Mouse (Mus musculus): ENCODE data around the gene Fbxo21. TPM values are rescaled to one million over a fixed set of nuclear protein-coding genes. Genes with fewer than 3 reads are reported as not detected.

Gene Fbxo21
- polyA plus RNA-seq, 1 experiment from 2014 or later: 61.2 TPM

DNA sequence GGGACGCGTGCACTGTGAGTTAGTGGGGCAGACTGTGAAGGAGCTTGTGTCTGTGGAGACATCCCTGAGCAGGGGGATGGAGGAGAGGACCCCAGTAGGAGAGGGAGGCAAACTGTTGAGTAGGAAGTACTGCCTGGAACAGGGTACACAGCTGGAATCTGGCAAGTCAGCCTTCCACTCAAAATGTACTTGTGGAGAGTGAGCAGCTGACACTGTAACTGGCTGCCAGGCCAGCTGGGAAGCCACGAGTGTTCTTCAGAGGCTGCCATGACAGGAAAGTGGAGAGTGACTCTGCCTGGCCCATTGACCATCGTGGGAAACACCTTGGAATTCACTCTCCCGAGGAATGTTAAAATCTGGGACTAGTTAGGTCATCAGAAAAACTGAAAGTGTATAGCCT, 5.4 kb downstream of the Fbxo21 start:
- Histone ChIP-seq H3K9me3 (no peaks in the 10 kb centered on the region), H3K27me3 (replicated peaks) (no peaks in the 10 kb centered on the region), H3K27ac (no peak overlapping the region), H3K36me3 (peaks cover 35% of the 10 kb centered on the region), H3K4me3 (replicated peaks) (no peak overlapping the region), H3K4me2 (no peak overlapping the region), H3K4me1 (peaks cover 19% of the 10 kb centered on the region), H3K9ac (no peak overlapping the region)
- ATAC-seq (ENCODE audit: insufficient read depth, low FRiP score, low read depth): no peak
- WGBS: 76% methylated on average over 5 of the region's 5 CpGs

DNA sequence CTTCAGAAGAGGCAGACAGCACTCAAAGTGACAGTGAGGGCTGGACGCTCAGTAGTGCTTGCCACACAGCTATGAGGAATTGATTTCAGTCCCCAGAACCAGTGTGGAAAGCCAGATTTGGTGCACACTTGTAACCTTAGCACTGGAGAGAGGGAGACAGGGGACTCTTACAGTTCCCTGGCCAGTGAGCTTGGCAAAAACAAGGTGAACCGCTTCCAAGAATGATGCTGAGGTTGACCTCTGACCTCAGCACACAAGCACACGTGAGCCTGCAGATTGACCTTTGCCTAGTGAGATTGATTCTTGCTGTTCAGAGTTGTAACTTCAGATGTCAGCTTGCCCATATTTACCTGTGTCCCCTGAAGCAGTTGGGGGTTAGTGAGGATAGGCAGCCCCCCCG, 9.8 kb downstream of the Fbxo21 start:
- Histone ChIP-seq H3K9me3 (no peaks in the 10 kb centered on the region), H3K4me1 (0 out of 2 replicates have a peak, but pooled peaks cover under 1% of the 10 kb centered on the region), H3K27ac (no peak overlapping the region), H3K9ac (no peak overlapping the region), H3K4me2 (no peak overlapping the region), H3K36me3 (peaks cover 64% of the 10 kb centered on the region), H3K27me3 (replicated peaks) (no peaks in the 10 kb centered on the region), H3K4me3 (replicated peaks) (no peak overlapping the region)
- WGBS: 50% methylated on average over 4 of the region's 4 CpGs
- no peak for ATAC-seq (ENCODE audit: insufficient read depth, low FRiP score, low read depth)

- Histone ChIP-seq H3K27ac (no peak overlapping the region), H3K4me3 (replicated peaks) (no peak overlapping the region), H3K4me2 (no peak overlapping the region), H3K9ac (no peak overlapping the region), H3K9me3 (no peaks in the 10 kb centered on the region), H3K36me3 (peaks cover 62% of the 10 kb centered on the region), H3K27me3 (replicated peaks) (no peaks in the 10 kb centered on the region), H3K4me1 (no peaks in the 10 kb centered on the region)
- no peak for ATAC-seq (ENCODE audit: insufficient read depth, low FRiP score, low read depth)
- WGBS: 85% methylated on average over 3 of the region's 3 CpGs
Observed at GRCm38 (mm10) chr5:117987891-117988290, 11.4 kb downstream of the Fbxo21 start.

DNA sequence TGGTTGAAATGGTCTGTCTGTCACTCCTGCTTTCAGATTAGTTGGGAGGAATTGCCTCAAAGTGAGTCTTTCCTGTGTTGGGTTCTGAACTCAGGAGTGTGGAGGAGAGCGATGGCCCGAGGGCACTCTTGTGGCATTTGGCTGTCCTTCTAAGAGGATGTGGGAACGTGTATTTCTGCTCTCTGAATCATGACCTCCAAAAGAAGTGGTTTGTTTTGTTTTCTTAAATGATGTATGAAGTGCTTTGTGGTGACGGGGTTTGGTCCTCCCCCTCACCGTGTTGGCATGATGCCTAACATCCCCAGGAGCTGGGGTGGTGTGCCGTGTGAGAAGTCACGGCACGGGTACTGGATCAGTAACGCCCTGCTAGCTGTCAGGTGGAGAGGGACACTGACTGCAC, 11.8 kb downstream of the Fbxo21 start:
- no peak overlapping the region for H3K9ac ChIP-seq
- WGBS: 81% methylated on average over 9 of the region's 9 CpGs
- no peaks in the 10 kb centered on the region for H3K27me3 ChIP-seq (replicated peaks)
- peaks cover 57% of the 10 kb centered on the region for H3K36me3 ChIP-seq
- ATAC-seq (ENCODE audit: insufficient read depth, low FRiP score, low read depth): no peak
- H3K27ac ChIP-seq: no peak overlapping the region
- no peaks in the 10 kb centered on the region for H3K4me1 ChIP-seq
- no peaks in the 10 kb centered on the region for H3K9me3 ChIP-seq
- no peak overlapping the region for H3K4me2 ChIP-seq
- H3K4me3 ChIP-seq (replicated peaks): no peak overlapping the region

GRCm38 (mm10) chr5:117989773-117990172, 13.2 kb downstream of the Fbxo21 start:
- Histone ChIP-seq H3K4me2 (no peak overlapping the region), H3K36me3 (peaks cover 68% of the 10 kb centered on the region), H3K9me3 (no peaks in the 10 kb centered on the region), H3K4me3 (replicated peaks) (no peak overlapping the region), H3K27me3 (replicated peaks) (no peaks in the 10 kb centered on the region), H3K9ac (no peak overlapping the region), H3K4me1 (no peaks in the 10 kb centered on the region), H3K27ac (no peak overlapping the region)
- whole genome bisulfite sequencing: 91% methylated on average over 6 of the region's 6 CpGs
- no peak for ATAC-seq (ENCODE audit: insufficient read depth, low FRiP score, low read depth)

DNA sequence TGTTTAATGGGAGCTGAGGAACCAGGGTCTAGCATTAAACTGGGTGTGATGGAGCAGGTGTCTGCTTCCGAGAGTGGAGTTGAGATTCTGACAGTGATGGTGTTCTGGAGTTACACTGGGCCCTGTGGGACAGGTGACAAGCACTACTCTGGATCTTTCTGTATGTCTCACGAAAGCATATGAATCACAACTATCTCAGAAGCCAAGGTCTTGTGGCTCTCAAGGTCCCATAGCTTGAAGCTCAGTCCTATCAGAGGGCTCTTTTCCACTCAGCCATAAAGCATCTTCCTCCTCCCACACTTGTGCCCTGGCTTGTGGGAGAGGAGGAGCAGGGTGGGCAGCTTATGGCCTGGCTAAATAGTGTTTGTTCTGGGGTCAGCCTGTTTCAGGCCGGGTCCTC, 14.4 kb downstream of the Fbxo21 start:
- no peak for ATAC-seq (ENCODE audit: insufficient read depth, low FRiP score, low read depth)
- WGBS: 80% methylated on average over 3 of the region's 3 CpGs
- H3K9ac ChIP-seq: no peak overlapping the region
- H3K9me3 ChIP-seq: no peaks in the 10 kb centered on the region
- H3K27me3 ChIP-seq (replicated peaks): no peaks in the 10 kb centered on the region
- peaks cover 73% of the 10 kb centered on the region for H3K36me3 ChIP-seq
- H3K4me1 ChIP-seq: no peaks in the 10 kb centered on the region
- no peak overlapping the region for H3K4me3 ChIP-seq (replicated peaks)
- H3K4me2 ChIP-seq: no peak overlapping the region
- H3K27ac ChIP-seq: no peak overlapping the region

DNA sequence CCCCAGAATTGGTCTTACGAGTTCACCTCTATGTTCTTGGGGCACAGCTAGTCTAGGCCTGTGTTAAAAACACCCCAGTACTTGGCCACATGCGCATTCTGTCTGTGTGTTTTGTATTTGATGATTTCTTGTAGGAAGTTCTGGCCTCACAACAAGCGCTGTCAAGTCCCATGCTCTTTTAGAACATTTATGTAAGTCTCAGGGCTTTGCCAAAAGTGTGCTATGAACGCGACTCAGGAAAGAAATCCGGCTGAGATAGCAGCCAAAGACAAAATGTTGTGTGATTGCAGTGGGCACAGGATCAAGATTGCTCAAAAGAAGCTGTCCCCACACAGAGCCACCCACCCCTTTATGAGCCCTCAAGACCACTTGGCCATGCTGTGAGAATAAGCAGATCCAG, 17.0 kb downstream of the Fbxo21 start:
- peaks cover 77% of the 10 kb centered on the region for H3K36me3 ChIP-seq
- no peak for ATAC-seq (ENCODE audit: insufficient read depth, low FRiP score, low read depth)
- WGBS: 94% methylated on average over 6 of the region's 6 CpGs
- no peaks in the 10 kb centered on the region for H3K27me3 ChIP-seq (replicated peaks)
- H3K4me2 ChIP-seq: no peak overlapping the region
- no peak overlapping the region for H3K27ac ChIP-seq
- 0 out of 2 replicates have a peak, but pooled peaks cover 5% of the 10 kb centered on the region for H3K4me1 ChIP-seq
- no peaks in the 10 kb centered on the region for H3K9me3 ChIP-seq
- no peak overlapping the region for H3K4me3 ChIP-seq (replicated peaks)
- no peak overlapping the region for H3K9ac ChIP-seq

DNA sequence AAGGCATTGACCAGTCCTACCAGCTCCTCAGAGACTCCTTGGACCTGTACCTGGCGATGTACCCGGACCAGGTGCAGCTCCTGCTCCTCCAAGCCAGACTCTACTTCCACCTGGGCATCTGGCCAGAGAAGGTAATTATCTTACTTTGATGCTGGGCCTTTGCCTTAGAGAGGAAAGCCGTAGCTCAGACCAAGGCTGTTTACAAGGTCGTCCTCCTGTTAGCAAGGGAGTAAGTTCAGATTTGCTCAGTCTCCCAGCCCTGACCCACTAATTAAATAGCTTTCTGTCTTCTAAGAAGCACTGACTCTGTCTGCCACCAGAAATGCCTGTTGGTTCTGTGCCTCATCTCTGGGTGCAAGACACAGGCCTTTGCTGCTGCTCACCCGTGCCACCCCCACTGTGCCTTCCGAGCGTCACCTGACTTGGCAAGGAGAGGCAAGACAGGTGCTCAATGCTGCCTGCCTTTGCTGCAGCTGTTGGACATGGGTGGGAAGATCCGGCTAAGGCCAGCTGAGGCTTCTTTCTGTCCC, 18.9 kb downstream of the Fbxo21 start:
- H3K4me3 ChIP-seq (replicated peaks): no peak overlapping the region
- no peak overlapping the region for H3K27ac ChIP-seq
- no peak overlapping the region for H3K9ac ChIP-seq
- no peak overlapping the region for H3K4me2 ChIP-seq
- ATAC-seq (ENCODE audit: insufficient read depth, low FRiP score, low read depth): no peak
- peaks cover 64% of the 10 kb centered on the region for H3K36me3 ChIP-seq
- H3K4me1 ChIP-seq: 0 out of 2 replicates have a peak, but pooled peaks cover 5% of the 10 kb centered on the region
- no peaks in the 10 kb centered on the region for H3K9me3 ChIP-seq
- WGBS: 85% methylated on average over 8 of the region's 8 CpGs
- no peaks in the 10 kb centered on the region for H3K27me3 ChIP-seq (replicated peaks)

DNA sequence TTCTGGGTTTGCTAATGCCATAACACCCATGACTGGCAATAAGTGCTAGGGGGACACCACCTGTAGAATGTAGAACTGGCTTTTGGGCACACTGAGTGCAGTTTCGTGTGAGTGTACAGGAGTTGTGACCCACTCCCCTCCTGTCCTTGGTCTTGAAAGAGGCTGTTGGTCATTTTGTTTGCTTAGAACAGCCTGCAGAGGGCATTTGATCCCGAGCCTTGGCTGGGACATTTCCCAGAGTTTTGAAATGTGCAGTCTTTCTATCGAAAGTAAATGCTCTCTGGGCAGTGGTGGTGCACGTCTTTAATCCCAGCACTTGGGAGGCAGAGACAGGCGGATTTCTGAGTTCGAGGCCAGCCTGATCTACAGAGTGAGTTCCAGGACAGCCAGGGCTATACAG, 19.4 kb downstream of the Fbxo21 start:
- Histone ChIP-seq H3K9ac (no peak overlapping the region), H3K27ac (no peak overlapping the region), H3K4me3 (replicated peaks) (no peak overlapping the region), H3K36me3 (peaks cover 64% of the 10 kb centered on the region), H3K27me3 (replicated peaks) (no peaks in the 10 kb centered on the region), H3K4me1 (0 out of 2 replicates have a peak, but pooled peaks cover 5% of the 10 kb centered on the region), H3K9me3 (no peaks in the 10 kb centered on the region), H3K4me2 (no peak overlapping the region)
- WGBS: 84% methylated on average over 6 of the region's 6 CpGs
- no peak for ATAC-seq (ENCODE audit: insufficient read depth, low FRiP score, low read depth)

- H3K9me3 ChIP-seq: no peaks in the 10 kb centered on the region
- ATAC-seq (ENCODE audit: insufficient read depth, low FRiP score, low read depth): no peak
- H3K27ac ChIP-seq: no peak overlapping the region
- H3K4me3 ChIP-seq (replicated peaks): no peak overlapping the region
- WGBS: 78% methylated on average over 6 of the region's 6 CpGs
- H3K27me3 ChIP-seq (replicated peaks): no peaks in the 10 kb centered on the region
- peaks cover 63% of the 10 kb centered on the region for H3K36me3 ChIP-seq
- H3K4me2 ChIP-seq: no peak overlapping the region
- no peak overlapping the region for H3K9ac ChIP-seq
- H3K4me1 ChIP-seq: 0 out of 2 replicates have a peak, but pooled peaks cover 5% of the 10 kb centered on the region
Observed at GRCm38 (mm10) chr5:117996581-117996980, 20.1 kb downstream of the Fbxo21 start.

DNA sequence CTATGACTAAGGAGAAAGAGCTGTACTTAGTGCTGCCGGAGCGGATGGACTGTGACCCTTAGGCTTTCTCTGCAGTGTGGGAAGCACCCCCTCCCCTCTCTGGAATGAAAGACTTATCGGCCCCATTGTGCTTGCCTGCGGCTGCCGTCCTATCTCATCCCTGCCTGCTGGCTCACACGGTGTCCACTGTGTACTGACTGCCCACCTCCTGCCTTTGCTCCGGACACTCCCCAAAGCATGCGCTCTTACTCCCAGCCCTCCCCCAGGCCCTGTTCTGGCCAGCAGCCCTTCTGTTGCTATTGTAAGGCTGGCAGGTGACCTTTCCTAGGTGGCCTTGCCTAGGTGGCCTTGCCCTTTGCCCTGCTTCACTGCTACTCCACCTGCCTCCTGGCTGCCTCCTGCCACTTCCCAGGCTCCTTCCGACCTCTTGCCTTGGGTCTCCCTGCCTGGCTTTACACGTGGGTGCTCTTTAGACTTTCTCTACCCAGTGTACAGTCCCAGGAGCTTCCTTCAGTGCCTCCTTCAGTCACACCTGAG, 21.0 kb downstream of the Fbxo21 start:
- WGBS: 57% methylated on average over 10 of the region's 10 CpGs
- Histone ChIP-seq H3K27me3 (replicated peaks) (no peaks in the 10 kb centered on the region), H3K9ac (no peak overlapping the region), H3K4me1 (0 out of 2 replicates have a peak, but pooled peaks cover 5% of the 10 kb centered on the region), H3K36me3 (peaks cover 64% of the 10 kb centered on the region), H3K27ac (no peak overlapping the region), H3K4me3 (replicated peaks) (no peak overlapping the region), H3K9me3 (no peaks in the 10 kb centered on the region), H3K4me2 (no peak overlapping the region)
- peak; percentile 73 for ATAC-seq (ENCODE audit: insufficient read depth, low FRiP score, low read depth)

- WGBS: 83% methylated on average over 7 of the region's 7 CpGs
- H3K4me3 ChIP-seq (replicated peaks): no peak overlapping the region
- no peak overlapping the region for H3K9ac ChIP-seq
- no peak overlapping the region for H3K27ac ChIP-seq
- H3K36me3 ChIP-seq: peaks cover 72% of the 10 kb centered on the region
- H3K27me3 ChIP-seq (replicated peaks): no peaks in the 10 kb centered on the region
- H3K4me1 ChIP-seq: 0 out of 2 replicates have a peak, but pooled peaks cover 5% of the 10 kb centered on the region
- H3K4me2 ChIP-seq: no peak overlapping the region
- ATAC-seq (ENCODE audit: insufficient read depth, low FRiP score, low read depth): no peak
- no peaks in the 10 kb centered on the region for H3K9me3 ChIP-seq
Observed at GRCm38 (mm10) chr5:117999061-117999460, 22.5 kb downstream of the Fbxo21 start.

DNA sequence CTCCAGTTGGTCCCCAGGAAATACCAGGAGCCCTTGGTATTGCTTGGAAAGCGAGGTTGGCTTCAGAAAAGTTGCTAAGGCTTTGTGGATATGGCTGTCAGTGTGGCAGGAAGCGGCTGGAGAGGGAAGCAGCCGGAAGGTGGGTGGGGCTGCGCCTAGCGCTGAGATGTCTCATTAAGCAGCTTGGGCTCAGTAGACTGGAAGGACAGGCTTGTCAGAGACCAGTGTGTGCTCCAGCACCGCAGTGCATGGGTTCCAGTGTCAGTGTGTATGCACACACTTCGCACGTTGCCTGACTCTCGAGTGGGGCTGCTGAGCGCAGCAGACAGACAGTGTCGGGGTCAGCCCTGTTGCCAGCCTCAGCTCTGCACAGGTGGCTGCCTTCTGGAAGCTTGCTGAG, 23.1 kb downstream of the Fbxo21 start:
- H3K9me3 ChIP-seq: no peaks in the 10 kb centered on the region
- no peak overlapping the region for H3K27ac ChIP-seq
- H3K9ac ChIP-seq: no peak overlapping the region
- H3K4me2 ChIP-seq: no peak overlapping the region
- 69% methylated on average over 11 of the region's 11 CpGs for WGBS
- no peak overlapping the region for H3K4me3 ChIP-seq (replicated peaks)
- no peak for ATAC-seq (ENCODE audit: insufficient read depth, low FRiP score, low read depth)
- H3K27me3 ChIP-seq (replicated peaks): no peaks in the 10 kb centered on the region
- peaks cover 70% of the 10 kb centered on the region for H3K36me3 ChIP-seq
- H3K4me1 ChIP-seq: 0 out of 2 replicates have a peak, but pooled peaks cover 5% of the 10 kb centered on the region

Measured in stomach, embryonic 15.5 days (tissue).